ENCODE assay signal across 8 mouse cellular contexts in the genomic region with DNA sequence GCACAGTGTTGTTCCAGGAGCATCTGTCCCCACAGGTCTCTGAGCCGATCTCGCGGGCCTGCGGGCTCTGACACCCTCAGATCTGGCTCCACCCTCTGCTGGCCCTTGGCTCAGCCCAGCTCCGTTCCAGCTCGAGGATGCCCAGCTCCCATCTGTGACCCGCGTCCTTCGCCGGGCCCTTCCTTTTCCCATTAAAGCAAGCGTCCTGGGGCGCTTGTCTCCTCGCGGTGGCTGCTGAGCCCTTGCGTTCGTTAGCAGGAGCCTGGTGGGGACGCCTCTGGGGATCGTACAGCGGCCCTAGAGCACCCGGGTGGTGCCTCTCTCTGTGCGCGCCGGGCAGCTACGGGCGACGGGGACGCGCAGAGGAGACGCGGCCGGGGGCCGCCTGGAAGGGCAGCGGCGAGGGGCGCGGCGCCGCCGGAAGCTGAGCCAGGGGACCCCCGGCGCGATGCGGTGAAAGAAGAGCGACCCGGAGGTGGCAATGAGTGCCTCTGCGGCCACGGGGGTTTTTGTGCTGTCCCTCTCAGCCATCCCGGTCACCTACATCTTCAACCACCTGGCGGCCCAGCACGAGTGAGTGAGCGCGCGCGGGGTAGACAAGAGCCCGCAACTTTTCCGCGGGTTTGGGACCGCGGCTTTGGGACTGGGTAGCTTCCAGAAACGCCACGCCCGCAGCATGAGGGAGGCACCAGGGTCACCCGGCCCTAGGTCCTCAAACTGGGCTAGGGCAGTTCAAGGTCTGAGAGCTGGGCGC. TPM values are rescaled to one million over a fixed set of nuclear protein-coding genes. Genes with fewer than 3 reads are reported as not detected.
DNase-seq lines count a peak whose midpoint lies in the region; ATAC-seq and TF ChIP-seq lines count a peak whose summit lies in the region.

A gene (plus strand): TSS at position 34 of the 754 bp plus-strand sequence.

- H3K4me2 ChIP-seq in heart, embryonic 11.5 days, result peak within 1 kb of the TSS; percentile 95
- peak within 1 kb of the TSS; percentile 92 for H3K4me2 ChIP-seq in lung, embryonic 14.5 days
- peak within 1 kb of the TSS; percentile 87 for H3K4me2 ChIP-seq in neural tube, embryonic 15.5 days

- no peaks in the 10 kb centered on the region for H3K36me3 ChIP-seq in heart, embryonic 11.5 days (ENCODE audit: control insufficient read depth, insufficient read depth, low read length)
- H3K36me3 ChIP-seq in lung, embryonic 14.5 days (ENCODE audit: insufficient read depth), result no peaks in the 10 kb centered on the region
- H3K36me3 ChIP-seq in neural tube, embryonic 15.5 days, result no peaks in the 10 kb centered on the region

- peaks cover 36% of the 10 kb centered on the region for H3K4me1 ChIP-seq in heart, embryonic 11.5 days (ENCODE audit: control insufficient read depth, insufficient read depth, low read length)
- no peaks in the 10 kb centered on the region for H3K4me1 ChIP-seq in lung, embryonic 14.5 days (ENCODE audit: insufficient read depth)
- H3K4me1 ChIP-seq in neural tube, embryonic 15.5 days, result peaks cover 30% of the 10 kb centered on the region

- peak within 1 kb of the TSS; percentile 81 for H3K9ac ChIP-seq in heart, embryonic 11.5 days (ENCODE audit: low read depth, low read length)
- H3K9ac ChIP-seq in lung, embryonic 14.5 days, result peak within 1 kb of the TSS; percentile 51
- H3K9ac ChIP-seq in neural tube, embryonic 15.5 days (replicated peaks), result peak within 1 kb of the TSS; percentile 58

- peak within 1 kb of the TSS; percentile 38; the same call in 1 of the 2 replicates for H3K27ac ChIP-seq in heart, embryonic 11.5 days (ENCODE audit: low read depth, low read length)
- peak within 1 kb of the TSS; percentile 31; the same call in 1 of the 2 replicates for H3K27ac ChIP-seq in lung, embryonic 14.5 days (ENCODE audit: low read depth)
- peak within 1 kb of the TSS; percentile 48; the same call in 1 of the 2 replicates for H3K27ac ChIP-seq in neural tube, embryonic 15.5 days (replicated peaks)

- H3K4me3 ChIP-seq in heart, embryonic 11.5 days (ENCODE audit: low read depth, low read length), result peak within 1 kb of the TSS; percentile 74
- peak within 1 kb of the TSS; percentile 50 for H3K4me3 ChIP-seq in lung, embryonic 14.5 days (ENCODE audit: low read depth, low read length)
- peak within 1 kb of the TSS; percentile 52 for H3K4me3 ChIP-seq in neural tube, embryonic 15.5 days (replicated peaks)

- ATAC-seq in heart, embryonic 11.5 days (replicated peaks; ENCODE audit: insufficient number of reproducible peaks, low FRiP score, low TSS enrichment), result peak; percentile 52; the same call in 1 of the 2 replicates
- ATAC-seq in lung, embryonic 14.5 days (ENCODE audit: insufficient read depth), result peak; percentile 58
- peak; percentile 84 for ATAC-seq in neural tube, embryonic 15.5 days (ENCODE audit: low FRiP score)
- ATAC-seq in activated CD4-positive, CD25-positive, alpha-beta regulatory T cell, adult 4 months, result no peak

- no peaks in the 10 kb centered on the region for H3K9me3 ChIP-seq in heart, embryonic 11.5 days (replicated peaks; ENCODE audit: control insufficient read depth, low read length)
- H3K9me3 ChIP-seq in lung, embryonic 14.5 days (ENCODE audit: low read depth, low read length), result no peaks in the 10 kb centered on the region
- H3K9me3 ChIP-seq in neural tube, embryonic 15.5 days (replicated peaks), result no peaks in the 10 kb centered on the region

- no peak for DNase-seq in urinary bladder, adult 2 months (ENCODE audit: low spot score)
- DNase-seq in urinary bladder, adult 18-20 months (ENCODE audit: low spot score in 2 of 2), result no peak
- peak; percentile 75 for DNase-seq in embryo, embryonic 11 days
- peak; percentile 64 for DNase-seq in kidney, postnatal 14 days
- DNase-seq in lung, embryonic 14.5 days, result peak; percentile 60

- TF ChIP-seq CTCF in lung, embryonic 14.5 days (IDR thresholded peaks at IDR 0.05; ENCODE audit: low read depth), result no peak

- WGBS in heart, embryonic 11.5 days (ENCODE audit: insufficient replicate concordance), result 1% methylated on average over 64 of the region's 64 CpGs
- under 1% methylated on average over 55 of the region's 64 CpGs for WGBS in lung, embryonic 14.5 days
- WGBS in neural tube, embryonic 15.5 days, result under 1% methylated on average over 64 of the region's 64 CpGs

- H3K27me3 ChIP-seq in heart, embryonic 11.5 days (ENCODE audit: control insufficient read depth, insufficient read depth, low read length), result 0 out of 2 replicates have a peak, but pooled peaks cover 8% of the 10 kb centered on the region
- H3K27me3 ChIP-seq in lung, embryonic 14.5 days (ENCODE audit: insufficient read depth, low read length), result peaks cover 39% of the 10 kb centered on the region
- peaks cover 13% of the 10 kb centered on the region for H3K27me3 ChIP-seq in neural tube, embryonic 15.5 days (replicated peaks)

RNA-seq across cellular contexts. Expression of the gene that starts here (rescaled TPM):
- polyA plus RNA-seq in urinary bladder, adult 2 months (2012; rRNA removed), result 15.2 and 21.4 TPM in 2 replicates
- polyA plus RNA-seq in heart, embryonic 11.5 days (2014; fragmentation: Nextera tagmentation; extraction: Ambion mirVana), result 27.0 and 29.4 TPM in 2 replicates
- polyA plus RNA-seq in lung, embryonic 14.5 days (2014; fragmentation: Nextera tagmentation; extraction: Ambion mirVana), result 16.0 and 17.5 TPM in 2 replicates
- 15.1 and 25.6 TPM in 2 replicates for polyA plus RNA-seq in neural tube, embryonic 15.5 days (2015; fragmentation: Nextera tagmentation; extraction: Ambion mirVana)
- 1 to 10 TPM; 7.7 to 9.4 TPM for polyA plus RNA-seq in activated CD4-positive, CD25-positive, alpha-beta regulatory T cell, adult 4 months (2017; shearing (Covaris generic))

Comparison
In these comparisons a context has a peak if more than half of its experiments do, and no peak if none do; other contexts are left out.
1. DNase-seq: peak in embryo, embryonic 11 days (single experiment), kidney, postnatal 14 days (single experiment) and lung, embryonic 14.5 days (single experiment); none in urinary bladder, adult 2 months (single experiment) and urinary bladder, adult 18-20 months (0 of 2).
2. Peak in every context shown above with its lines, with median percentiles within 50 percentile points of each other: H3K27ac ChIP-seq, H3K4me2 ChIP-seq, H3K4me3 ChIP-seq and H3K9ac ChIP-seq.